Mouse (Mus musculus) lung, adult 2 months (tissue): ENCODE data around the gene Ttc7.

ENCODE experiments used
- CTCF ChIP-seq: fragments of 200-500 bp; IDR thresholded peaks from 2 replicates; pipeline ENCODE4 v1.5.1; 2011; ENCODE audit warnings: mild to moderate bottlenecking, low read length, control low read depth; ENCODE audit not compliant: insufficient read depth
- POLR2A ChIP-seq: fragments of 200-500 bp; IDR thresholded peaks from 2 replicates; pipeline ENCODE4 v1.6.1; 2011; ENCODE audit warnings: low read depth, mild to moderate bottlenecking, control low read depth, low read length, borderline replicate concordance; ENCODE audit errors: extremely low read depth

GRCm38 (mm10) chr17:87310497-87310896, 27.8 kb downstream of the Ttc7 start:
- TF ChIP-seq CTCF (no peak), POLR2A (no peak)
